Mouse (Mus musculus) gastrocnemius, adult 2 months (tissue): Measurements from ENCODE around the gene Vangl2. TPM values are rescaled to one million over a fixed set of nuclear protein-coding genes. Genes with fewer than 3 reads are reported as not detected.

Source experiments
- DNase-seq: peaks from one replicate; pipeline ENCODE4 v3.0.0; 2022
- H3K27ac ChIP-seq: fragments of 200-600 bp; 2 replicates; pipeline ENCODE4 v1.8.1; 2022; ENCODE audit warnings: mild to moderate bottlenecking
- H3K4me3 ChIP-seq: fragments of 200-600 bp; 2 replicates; pipeline ENCODE4 v1.8.1; 2022; ENCODE audit warnings: mild to moderate bottlenecking, moderate library complexity
- CTCF ChIP-seq: fragments of 200-600 bp; IDR thresholded peaks from 2 replicates; pipeline ENCODE4 v1.8.1; 2022; ENCODE audit warnings: antibody characterized with exemption, mild to moderate bottlenecking, moderate library complexity
- intact Hi-C: fragments of 180-260 bp; cut with DNase I; formaldehyde crosslinking; loops from one replicate; pipeline ENCODE4 v1.15.1; 2025
- total RNA-seq, 2 experiments: library from RNA; stranded (reverse); gene quantifications; 2 replicates each; pipeline ENCODE4 v1.2.3; 2021

Gene Vangl2
- total RNA-seq, 2 experiments from 2014 or later: 0.47 to 0.54 TPM

- no peak overlapping the region for H3K27ac ChIP-seq
- TF ChIP-seq CTCF: no peak
- intact Hi-C loops: no loop called here
- no peak overlapping the region for H3K4me3 ChIP-seq
- no peak for DNase-seq
Measured at GRCm38 (mm10) chr1:172025201-172025904, 2.9 kb downstream of the Vangl2 start.

- intact Hi-C loops: no loop called here
- DNase-seq: no peak
- Histone ChIP-seq H3K4me3 (no peak overlapping the region), H3K27ac (no peak overlapping the region)
- TF ChIP-seq CTCF: no peak
Measured at GRCm38 (mm10) chr1:172024140-172024895, 3.9 kb downstream of the Vangl2 start.

GRCm38 (mm10) chr1:172019863-172020521 is 8.3 kb downstream of the Vangl2 start:
- TF ChIP-seq CTCF: no peak
- intact Hi-C loops: no loop called here
- DNase-seq: no peak
- Histone ChIP-seq H3K4me3 (no peak overlapping the region), H3K27ac (no peak overlapping the region)

- intact Hi-C loops: no loop called here
- no peak overlapping the region for H3K4me3 ChIP-seq
- DNase-seq: no peak
- TF ChIP-seq CTCF: no peak
- H3K27ac ChIP-seq: no peak overlapping the region
Measured at GRCm38 (mm10) chr1:172019339-172019738, 8.9 kb downstream of the Vangl2 start.

DNA sequence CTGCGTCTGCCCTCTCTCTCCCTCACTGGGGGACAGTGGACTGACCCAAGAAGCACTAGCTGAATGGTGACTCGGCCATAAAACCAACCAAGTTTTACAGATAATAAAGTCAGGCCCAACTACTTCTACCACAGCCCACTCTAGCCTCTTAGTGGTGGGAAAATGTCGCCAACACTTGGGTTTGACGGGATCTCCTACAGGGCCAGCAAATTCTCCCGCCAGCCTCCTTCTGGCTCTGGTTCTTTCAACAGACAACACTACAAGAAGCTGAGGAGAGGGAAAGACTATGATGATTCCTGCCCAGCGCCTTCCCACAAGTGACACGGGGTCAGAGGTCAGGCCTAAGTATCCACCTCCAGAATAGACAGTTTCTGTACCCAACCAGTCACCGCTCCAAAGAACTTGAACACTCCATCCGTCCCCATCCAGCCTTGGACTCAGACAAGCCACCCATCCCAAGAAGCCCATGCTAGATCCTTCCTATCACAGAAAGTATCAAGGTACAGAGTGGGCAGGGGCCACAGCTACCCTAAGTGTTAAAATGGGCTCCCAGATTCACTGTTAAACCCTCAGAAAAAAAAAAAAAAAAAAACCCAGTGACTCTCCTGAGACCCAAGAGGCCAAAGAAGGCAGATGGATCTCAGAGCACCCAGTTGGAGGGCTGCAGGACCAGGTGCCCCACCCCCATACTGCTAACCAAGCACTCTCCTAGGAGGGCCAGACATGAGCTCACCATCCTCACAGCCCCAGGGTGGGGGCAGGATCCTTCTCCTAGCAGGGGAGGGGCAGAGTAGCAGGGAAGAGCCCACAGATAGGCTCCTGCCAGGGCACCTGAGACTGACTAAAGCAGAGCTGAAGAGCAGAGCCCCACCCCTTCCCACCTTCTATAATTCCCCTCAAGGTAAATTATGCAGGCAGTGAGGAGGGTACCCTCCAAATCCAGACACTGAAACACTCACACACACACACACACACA is 9.6 kb downstream of the Vangl2 start:
- H3K27ac ChIP-seq: no peak overlapping the region
- intact Hi-C loops: no loop called here
- DNase-seq: no peak
- TF ChIP-seq CTCF: no peak
- H3K4me3 ChIP-seq: no peak overlapping the region

GRCm38 (mm10) chr1:172017517-172018070 is 10.7 kb downstream of the Vangl2 start:
- TF ChIP-seq CTCF: no peak
- H3K27ac ChIP-seq: no peak overlapping the region
- DNase-seq: no peak
- intact Hi-C loops: no loop called here
- no peak overlapping the region for H3K4me3 ChIP-seq

DNA sequence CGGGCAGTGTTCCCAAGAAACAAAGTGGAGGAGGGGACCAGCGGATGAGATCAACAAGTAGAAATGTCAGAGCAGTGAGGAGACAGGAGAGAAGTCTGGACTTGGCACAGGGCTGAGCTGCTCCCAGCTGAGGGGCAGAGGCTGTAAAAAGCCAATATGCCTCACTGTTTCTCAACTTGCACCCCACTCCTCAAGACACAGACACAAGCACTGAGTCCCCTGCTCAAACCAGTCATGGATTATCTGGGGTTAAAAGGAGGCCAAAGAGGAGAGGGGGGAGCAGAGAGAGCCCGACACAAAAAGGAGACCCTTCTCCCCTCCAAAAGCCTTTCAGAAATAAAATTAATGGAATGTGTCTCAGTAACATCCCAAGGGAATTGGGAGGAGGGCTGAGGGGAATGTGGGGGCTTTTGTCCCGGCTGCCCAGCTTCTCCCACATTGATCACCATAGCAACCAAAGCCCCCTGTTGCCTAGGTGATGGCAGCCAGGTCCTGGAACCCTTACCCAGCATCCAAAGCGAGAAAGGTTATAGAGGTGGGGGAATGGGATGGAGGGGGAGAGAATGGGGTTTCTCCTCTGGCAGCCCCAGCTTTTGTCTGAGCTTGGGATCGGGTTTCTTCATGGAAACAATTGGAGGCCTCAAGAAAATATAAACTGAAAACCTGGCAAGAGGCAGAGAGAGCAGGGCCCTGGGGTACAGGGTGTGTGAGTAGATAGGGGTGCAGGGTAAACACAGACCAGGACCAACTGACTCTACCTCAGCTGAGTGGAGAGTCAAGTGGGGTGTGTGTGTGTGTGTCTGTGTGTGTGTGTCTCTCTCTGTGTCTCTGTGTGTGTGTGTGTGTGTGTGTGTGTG is 11.4 kb downstream of the Vangl2 start:
- DNase-seq: no peak
- no peak for TF ChIP-seq CTCF
- H3K27ac ChIP-seq: no peak overlapping the region
- intact Hi-C loops: no loop called here
- H3K4me3 ChIP-seq: no peak overlapping the region

DNA sequence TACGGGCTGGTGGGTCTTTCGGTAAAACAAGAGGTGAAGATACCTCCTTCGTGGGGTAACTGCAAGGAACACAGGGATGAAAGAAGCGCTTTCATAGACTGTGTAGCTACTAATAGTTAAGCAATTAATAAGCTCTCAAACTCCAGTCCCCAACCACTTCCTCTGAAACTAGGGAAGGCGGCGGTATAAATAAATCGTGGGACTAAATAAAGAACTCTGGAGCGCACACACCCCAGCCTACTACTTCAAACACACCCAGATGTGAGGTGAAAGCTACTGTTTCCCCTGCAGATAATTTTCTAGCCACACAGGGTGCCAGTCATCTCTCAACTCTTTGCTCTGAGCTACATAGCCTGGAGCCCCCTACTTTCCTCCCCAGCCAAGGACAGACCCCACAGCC is 12.2 kb downstream of the Vangl2 start:
- H3K27ac ChIP-seq: no peak overlapping the region
- intact Hi-C loops: no loop called here
- DNase-seq: no peak
- H3K4me3 ChIP-seq: no peak overlapping the region
- no peak for TF ChIP-seq CTCF

DNA sequence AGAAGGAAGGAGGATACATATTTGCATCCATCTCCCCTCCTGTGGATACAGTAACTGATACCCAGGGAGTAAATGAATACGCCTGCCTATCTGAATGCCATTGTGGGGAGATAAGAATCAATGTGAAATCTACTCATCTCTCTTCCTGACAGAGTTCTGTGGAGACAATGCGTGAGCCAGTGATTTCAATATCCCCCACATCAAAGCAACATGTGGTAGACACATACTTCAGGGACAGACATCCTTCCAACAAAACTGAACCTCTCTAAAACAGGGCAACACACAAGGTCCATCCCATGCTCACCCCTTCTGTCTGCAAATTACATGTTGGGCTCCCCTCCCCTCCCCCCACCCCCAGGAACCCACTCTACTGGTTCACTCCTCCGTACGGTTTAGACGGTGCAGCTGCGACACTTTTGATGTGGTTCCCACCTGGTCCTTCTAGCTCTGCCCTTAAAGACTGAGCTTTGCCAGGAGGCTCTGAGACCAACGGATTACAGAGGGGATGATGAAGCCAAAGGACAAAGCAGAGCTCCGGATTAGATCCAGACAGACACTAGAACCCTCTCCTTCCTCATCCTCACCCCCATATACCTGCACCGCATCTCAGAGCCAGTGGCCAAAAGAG is 12.8 kb downstream of the Vangl2 start:
- no peak overlapping the region for H3K27ac ChIP-seq
- no peak overlapping the region for H3K4me3 ChIP-seq
- TF ChIP-seq CTCF: no peak
- no peak for DNase-seq
- intact Hi-C loops: no loop called here

GRCm38 (mm10) chr1:172014771-172015170 is 13.5 kb downstream of the Vangl2 start:
- DNase-seq: no peak
- TF ChIP-seq CTCF: no peak
- Histone ChIP-seq H3K4me3 (no peak overlapping the region), H3K27ac (no peak overlapping the region)
- intact Hi-C loops: no loop called here

- Histone ChIP-seq H3K27ac (peak overlapping the region; percentile 1; the same call in 1 of the 2 replicates), H3K4me3 (no peak overlapping the region; the same call in 1 of the 2 replicates)
- DNase-seq: peak; percentile 66
- TF ChIP-seq CTCF: peak; percentile 76
- intact Hi-C loops: no loop called here
Measured at GRCm38 (mm10) chr1:172012030-172012429, 16.2 kb downstream of the Vangl2 start.
